Comparison of ENCODE assay signal across 8 mouse cellular contexts in genomic region chr2:11502255-11502765, GRCm38 (mm10). TPM values are rescaled to one million over a fixed set of nuclear protein-coding genes. Genes with fewer than 3 reads are reported as not detected.
A peak's percentile ranks its signal among the peaks of the same experiment; 100 is the strongest.
DNase-seq lines count a peak whose midpoint lies in the region; ATAC-seq and TF ChIP-seq lines count a peak whose summit lies in the region.

No protein-coding gene starts in this region.

- peak; percentile 3; the same call in 1 of the 2 replicates for ATAC-seq in heart, embryonic 15.5 days (replicated peaks; ENCODE audit: insufficient number of reproducible peaks, insufficient read depth, low FRiP score, low read depth)
- ATAC-seq in forebrain, embryonic 15.5 days (replicated peaks), result peak; percentile 46
- no peak for ATAC-seq in erythroid progenitor cell, adult 5-6 weeks (replicated peaks; ENCODE audit: low FRiP score, poor library complexity, severe bottlenecking)

- no peaks in the 10 kb centered on the region for H3K9me3 ChIP-seq in heart, embryonic 15.5 days (replicated peaks)
- H3K9me3 ChIP-seq in ES-E14 (ENCODE audit: control insufficient read depth, insufficient read depth, low read depth, low read length), result no peaks in the 10 kb centered on the region
- no peaks in the 10 kb centered on the region for H3K9me3 ChIP-seq in forebrain, embryonic 15.5 days

- in situ Hi-C loops in ES-E14 (cut with MboI; ENCODE audit: low sequenced_read_pairs in 2 of 2, unreplicated experiment in 2 of 2), result no loop called here

- under 1% methylated on average over 15 of the region's 15 CpGs for WGBS in heart, embryonic 15.5 days
- 0% methylated on average over 15 of the region's 15 CpGs for WGBS in forebrain, embryonic 15.5 days
- WGBS in macrophage (ENCODE audit: missing documents), result 8% methylated on average over 15 of the region's 15 CpGs

- H3K79me2 ChIP-seq in macrophage (ENCODE audit: inconsistent target), result peaks cover 38% of the 10 kb centered on the region

- peak overlapping the region; percentile 61 for H3K4me3 ChIP-seq in heart, embryonic 15.5 days
- H3K4me3 ChIP-seq in ES-E14 (ENCODE audit: insufficient read depth in 1 of 2, low read depth in 1 of 2, low read length in 2 of 2, poor library complexity in 1 of 2, severe bottlenecking in 1 of 2) (peak overlapping the region; percentile 47 to 70), macrophage (ENCODE audit: inconsistent target) (peak overlapping the region; percentile 73)
- H3K4me3 ChIP-seq in forebrain, embryonic 15.5 days, result peak overlapping the region; percentile 73

- peaks cover 28% of the 10 kb centered on the region for H3K4me1 ChIP-seq in heart, embryonic 15.5 days (replicated peaks)
- H3K4me1 ChIP-seq in ES-E14 (ENCODE audit: control insufficient read depth in 2 of 2, insufficient read depth in 2 of 2, low read length in 2 of 2, poor library complexity in 1 of 2), result peaks cover 1 to 11% of the 10 kb centered on the region in 2 experiments; a peak in 1 of 4 replicates
- peaks cover 39% of the 10 kb centered on the region for H3K4me1 ChIP-seq in forebrain, embryonic 15.5 days

- H3K4me2 ChIP-seq in heart, embryonic 15.5 days, result peak overlapping the region; percentile 88
- H3K4me2 ChIP-seq in forebrain, embryonic 15.5 days (replicated peaks), result peak overlapping the region; percentile 78

- H3K27ac ChIP-seq in heart, embryonic 15.5 days, result peak overlapping the region; percentile 92
- H3K27ac ChIP-seq in ES-E14 (ENCODE audit: insufficient read depth, low read depth, low read length, poor library complexity, severe bottlenecking), result no peak overlapping the region
- H3K27ac ChIP-seq in forebrain, embryonic 15.5 days (replicated peaks), result peak overlapping the region; percentile 95
- peak overlapping the region; percentile 59 for H3K27ac ChIP-seq in macrophage

- H3K27me3 ChIP-seq in heart, embryonic 15.5 days, result no peaks in the 10 kb centered on the region
- peaks cover 3% of the 10 kb centered on the region; the same call in 1 of the 2 replicates for H3K27me3 ChIP-seq in forebrain, embryonic 15.5 days

- DNase-seq in heart, adult 9 months (ENCODE audit: low spot score in 2 of 2), result no peak
- no peak for DNase-seq in ES-E14 (ENCODE audit: low read depth, low spot score)
- no peak for DNase-seq in urinary bladder, postnatal 4 days (ENCODE audit: low spot score in 2 of 2)
- DNase-seq in kidney, adult 8-10 months, result no peak

- no peaks in the 10 kb centered on the region for H3K36me3 ChIP-seq in heart, embryonic 15.5 days
- H3K36me3 ChIP-seq in ES-E14 (ENCODE audit: control insufficient read depth, insufficient read depth, low read length, poor library complexity, severe bottlenecking), result no peaks in the 10 kb centered on the region; the same call in 1 of the 2 replicates
- no peaks in the 10 kb centered on the region for H3K36me3 ChIP-seq in forebrain, embryonic 15.5 days
- no peaks in the 10 kb centered on the region; the same call in 1 of the 2 replicates for H3K36me3 ChIP-seq in macrophage (ENCODE audit: inconsistent target)

- H3K9ac ChIP-seq in heart, embryonic 15.5 days, result peak overlapping the region; percentile 40
- peak overlapping the region; percentile 30 for H3K9ac ChIP-seq in ES-E14 (ENCODE audit: insufficient read depth, low read depth, low read length, poor library complexity, severe bottlenecking)
- peak overlapping the region; percentile 48 for H3K9ac ChIP-seq in forebrain, embryonic 15.5 days (replicated peaks)

TF ChIP-seq in ES-E14, 5 proteins besides CTCF, POLR2A, EP300 and RAD21:
- no peak for TF ChIP-seq ZC3H11A (IDR thresholded peaks at IDR 0.05; ENCODE audit: borderline replicate concordance, low read depth, low read length)
- TF ChIP-seq HCFC1 (IDR thresholded peaks at IDR 0.05; ENCODE audit: borderline replicate concordance, insufficient read depth, low read length), result no peak
- TF ChIP-seq MAFK (IDR thresholded peaks at IDR 0.05; ENCODE audit: insufficient read depth, low read depth, low read length), result no peak
- TF ChIP-seq CHD2 (IDR thresholded peaks at IDR 0.05; ENCODE audit: low read depth, low read length), result no peak
- TF ChIP-seq ZNF384 (IDR thresholded peaks at IDR 0.05; ENCODE audit: low read depth, low read length), result no peak

RNA-seq across cellular contexts. Expression of gene Pfkfb3, which starts 51.6 kb away (rescaled TPM):
- polyA plus RNA-seq in heart, embryonic 15.5 days (2015; fragmentation: Nextera tagmentation; extraction: Ambion mirVana), result 9.8 and 14.6 TPM in 2 replicates
- total RNA-seq in ES-E14 (2012; rRNA removed), result 18.9 and 19.6 TPM in 2 replicates
- 32.5 and 33.5 TPM in 2 replicates for polyA plus RNA-seq in forebrain, embryonic 15.5 days (2015; fragmentation: Nextera tagmentation; extraction: Ambion mirVana)
- 1,000 to 10,000 TPM in 2 of 26 experiments, 100 to 1,000 TPM in 24; 111 to 1,491 (median 237) TPM for total RNA-seq in macrophage (2018; cell fraction: chromatin; rRNA removed)
- total RNA-seq in macrophage (2018; cell fraction: cytosol; rRNA removed), result 100 to 1,000 TPM in 2 of 26 experiments, 10 to 100 TPM in 24; 30.1 to 146 (median 53.5) TPM
- 100 to 1,000 TPM in 21 of 26 experiments, 10 to 100 TPM in 5; 72.7 to 734 (median 143) TPM for total RNA-seq in macrophage (2018; cell fraction: nucleus; rRNA removed)
- polyA plus RNA-seq in macrophage (2018), result 29.8 to 38.1 TPM (median 29.9 TPM) in 3 replicates
- 8.0 and 14.1 TPM in 2 replicates for total RNA-seq in erythroid progenitor cell, adult 5-6 weeks (2015; ENCODE audit: low replicate concordance)
- 1.1 and 3.2 TPM in 2 replicates for total RNA-seq in erythroid progenitor cell, adult 5-6 weeks (2017; ENCODE audit: low replicate concordance)
